Mouse (Mus musculus) heart, adult 8-10 months (tissue): ENCODE measurements around the gene Tgfb3. TPM values are rescaled to one million over a fixed set of nuclear protein-coding genes. Genes with fewer than 3 reads are reported as not detected.

Source experiments
- DNase-seq: peaks from one replicate; pipeline ENCODE4 v3.0.0; 2022; ENCODE audit warnings: low spot score
- total RNA-seq, 4 experiments: library from RNA; stranded (reverse); gene quantifications; 2 replicates each; pipeline ENCODE4 v1.2.4; 2022

Gene Tgfb3
- 10 to 100 TPM; 13.5 to 15.5 (median 14.3) TPM for total RNA-seq

GRCm38 (mm10) chr12:86078553-86079201 is at the start of gene Tgfb3:
Gene Tgfb3 (minus strand): TSS chr12:86079041.
- DNase-seq = peak; percentile 75

GRCm38 (mm10) chr12:86128122-86128521 is 49.3 kb upstream of the Tgfb3 start:
- DNase-seq = peak; percentile 13

DNA sequence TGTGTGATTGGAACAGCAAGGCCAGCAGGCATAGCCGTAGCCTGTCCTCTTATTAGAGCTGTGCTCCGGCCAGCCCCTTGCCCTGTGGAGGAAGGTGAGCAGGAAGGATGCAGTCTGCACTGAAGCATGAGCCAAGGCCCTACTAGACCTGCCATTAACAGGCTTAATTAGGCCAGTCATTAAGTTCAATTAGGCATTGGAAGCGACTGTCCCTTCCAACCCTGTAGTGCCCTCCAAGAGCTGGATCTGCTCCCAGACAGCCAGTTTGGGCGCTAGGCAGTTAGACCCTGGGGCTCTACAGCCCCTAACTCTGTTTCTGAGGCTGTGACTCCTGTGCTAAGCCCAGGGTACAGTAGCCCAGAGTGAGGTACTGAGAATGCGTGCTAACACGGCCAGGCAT is 45.2 kb upstream of the Tgfb3 start:
- DNase-seq = no peak

DNA sequence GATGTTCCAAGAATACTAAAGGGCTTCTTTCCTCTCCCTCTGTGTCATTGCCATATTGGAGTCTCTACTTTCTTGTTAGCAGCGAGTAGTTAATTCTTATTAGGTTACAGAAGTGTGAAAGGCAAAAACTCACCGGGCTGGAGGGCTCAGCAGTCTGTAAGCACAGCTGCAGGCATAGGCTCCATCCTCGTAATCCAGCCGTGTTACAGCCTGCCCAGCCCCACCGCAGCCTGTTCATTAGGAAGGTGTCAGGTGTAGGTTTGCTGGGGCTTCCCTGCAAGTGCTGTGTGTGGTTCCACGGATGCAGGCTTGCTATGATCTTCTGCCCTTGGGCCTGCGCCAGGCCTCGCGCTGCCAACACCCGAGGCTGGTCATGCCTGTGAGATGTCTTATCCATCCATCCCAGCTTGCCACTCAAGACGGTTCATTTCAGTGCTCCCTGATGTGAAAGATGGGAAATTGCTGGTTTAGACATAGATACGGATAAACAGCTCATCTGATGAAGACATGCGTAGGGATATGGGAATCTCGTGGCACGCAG is 37.5 kb upstream of the Tgfb3 start:
- no peak for DNase-seq

GRCm38 (mm10) chr12:86110637-86111036 is 31.8 kb upstream of the Tgfb3 start:
- DNase-seq = no peak

DNA sequence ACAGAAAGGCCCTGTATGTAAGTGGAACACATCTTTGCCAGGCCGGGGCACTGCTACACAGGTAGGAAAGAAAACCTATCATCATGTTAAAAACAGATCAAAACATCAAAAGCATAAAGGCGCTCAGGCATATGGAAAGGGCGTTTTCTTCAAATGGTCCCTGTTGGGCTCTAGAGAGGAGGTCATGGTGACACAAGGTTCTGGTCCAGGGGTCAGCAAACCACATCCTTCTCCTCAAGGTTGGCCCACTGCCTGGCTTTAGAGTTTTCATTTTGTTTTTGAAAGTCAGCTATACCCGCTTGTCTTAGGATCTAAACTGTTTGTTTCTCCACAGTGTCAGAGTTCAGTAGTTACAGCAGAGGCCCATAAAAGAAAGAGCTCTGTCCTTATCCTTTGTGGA is 30.7 kb upstream of the Tgfb3 start:
- no peak for DNase-seq

DNA sequence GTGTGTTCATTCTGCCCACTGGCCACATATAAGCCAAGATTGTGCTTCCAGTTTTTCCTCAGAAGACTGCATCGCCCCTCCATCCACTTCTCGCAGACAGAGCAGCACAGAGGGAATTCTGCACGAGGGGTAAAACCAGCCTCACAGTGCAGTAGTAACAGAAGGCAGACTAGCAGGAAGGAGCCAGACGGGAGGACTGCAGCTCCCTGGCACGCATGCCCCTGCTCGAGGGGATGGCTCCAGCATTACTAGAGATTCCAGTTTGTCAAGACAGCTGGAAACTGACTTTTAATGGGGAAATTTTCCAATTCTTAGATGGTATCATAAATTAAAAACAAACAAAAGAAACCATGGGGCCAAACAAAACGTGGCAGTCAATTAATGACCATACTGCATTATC is 28.8 kb upstream of the Tgfb3 start:
- DNase-seq = no peak

DNA sequence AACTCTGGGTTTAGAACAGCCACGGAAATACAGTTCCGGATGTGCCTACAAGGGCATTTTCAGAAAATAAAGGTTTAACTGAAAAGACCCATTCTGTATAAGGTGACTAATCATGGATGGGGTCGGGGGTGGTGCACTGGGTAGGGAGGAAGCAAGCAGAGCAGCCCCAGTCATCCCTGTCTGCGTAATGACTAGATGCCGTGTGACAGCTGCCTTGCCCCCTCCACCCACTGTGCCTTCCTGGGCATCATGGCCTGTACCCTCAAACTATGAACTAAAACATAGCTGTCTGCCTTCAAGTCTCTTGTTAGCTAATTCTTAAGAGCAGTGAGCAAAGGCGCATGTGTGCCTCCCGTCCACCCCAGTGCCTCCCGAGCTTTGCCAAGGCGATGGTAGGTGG is 27.2 kb upstream of the Tgfb3 start:
- no peak for DNase-seq

GRCm38 (mm10) chr12:86105546-86105945 is 26.7 kb upstream of the Tgfb3 start:
- DNase-seq = no peak

DNA sequence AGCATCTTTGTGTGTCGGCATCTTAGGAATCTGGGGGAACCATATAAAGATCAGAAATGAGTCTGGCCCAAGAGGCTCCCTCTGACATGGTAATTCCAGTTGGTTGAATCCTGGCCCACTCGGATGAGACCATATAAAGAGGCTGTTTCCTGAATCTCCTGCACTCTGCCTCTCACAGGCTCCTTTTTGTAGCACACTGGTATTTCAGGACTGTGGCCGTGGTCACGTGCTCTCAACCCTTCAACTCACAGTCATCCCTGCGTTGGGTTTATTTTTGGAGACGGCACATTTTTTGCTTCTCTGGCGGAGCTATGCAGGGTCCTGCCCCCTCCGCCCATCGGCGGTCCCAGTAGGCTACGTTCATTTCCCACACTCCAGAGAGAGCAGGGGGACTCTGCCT is 25.5 kb upstream of the Tgfb3 start:
- DNase-seq = peak; percentile 64

DNA sequence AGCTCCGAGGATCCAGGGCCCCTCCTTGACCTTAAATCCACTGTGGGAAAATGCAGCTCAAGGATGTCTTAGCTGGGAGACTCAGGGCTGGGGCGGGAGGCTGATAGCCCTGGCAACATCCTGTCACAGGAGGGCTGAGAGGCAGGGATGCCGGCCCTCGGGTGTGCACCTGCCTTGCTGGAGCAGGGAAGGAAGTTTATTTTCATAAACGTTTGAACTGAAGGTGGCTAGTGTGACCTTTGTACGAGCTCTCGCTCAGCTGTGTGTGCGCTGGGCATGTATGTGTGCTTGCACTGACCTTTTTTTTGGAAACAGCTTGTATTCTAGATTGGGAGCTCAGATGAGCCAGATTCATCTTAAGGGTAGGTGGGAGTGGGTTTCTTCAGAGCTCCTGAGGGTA is 25.0 kb upstream of the Tgfb3 start:
- no peak for DNase-seq

DNA sequence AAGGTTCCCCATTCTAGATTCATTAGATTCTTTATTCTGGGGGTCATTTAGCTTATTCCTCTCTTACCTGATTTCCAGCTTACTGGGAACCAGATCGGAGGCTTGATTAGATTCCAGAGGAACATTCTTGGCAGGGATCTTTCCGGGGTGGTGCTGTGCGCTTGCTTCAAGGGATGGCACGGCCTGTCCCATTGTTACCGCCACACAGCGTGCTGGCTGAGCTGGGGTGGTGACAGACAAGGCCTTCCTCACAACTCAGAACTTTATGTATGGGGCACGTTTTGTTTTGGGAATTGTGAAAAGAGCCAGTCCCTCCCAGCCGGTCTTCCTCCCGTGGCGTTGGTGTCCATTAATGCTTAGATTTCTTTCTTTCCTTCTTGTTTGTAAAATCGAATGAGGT is 24.6 kb upstream of the Tgfb3 start:
- DNase-seq = no peak

DNA sequence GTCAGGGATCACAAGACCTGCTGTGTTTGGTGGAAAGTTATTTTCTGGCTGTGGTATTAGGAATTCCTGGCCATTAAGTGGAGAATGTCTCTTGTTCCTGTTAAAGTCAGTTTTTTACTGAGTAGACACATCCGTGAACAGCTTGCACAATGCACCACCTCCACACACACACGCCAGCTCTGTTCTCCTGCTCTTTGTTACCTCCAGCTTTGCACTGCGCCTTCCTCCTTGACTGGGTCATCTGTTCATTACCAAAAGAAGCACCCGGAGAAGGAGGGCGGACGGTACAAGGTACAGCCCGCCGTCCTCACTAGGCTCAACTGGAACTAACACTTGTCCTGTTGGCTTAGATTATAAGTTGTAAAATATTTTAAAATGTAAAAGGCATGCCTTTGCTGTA is 23.8 kb upstream of the Tgfb3 start:
- DNase-seq = no peak

GRCm38 (mm10) chr12:86100711-86101110 is 21.9 kb upstream of the Tgfb3 start:
- DNase-seq = no peak

DNA sequence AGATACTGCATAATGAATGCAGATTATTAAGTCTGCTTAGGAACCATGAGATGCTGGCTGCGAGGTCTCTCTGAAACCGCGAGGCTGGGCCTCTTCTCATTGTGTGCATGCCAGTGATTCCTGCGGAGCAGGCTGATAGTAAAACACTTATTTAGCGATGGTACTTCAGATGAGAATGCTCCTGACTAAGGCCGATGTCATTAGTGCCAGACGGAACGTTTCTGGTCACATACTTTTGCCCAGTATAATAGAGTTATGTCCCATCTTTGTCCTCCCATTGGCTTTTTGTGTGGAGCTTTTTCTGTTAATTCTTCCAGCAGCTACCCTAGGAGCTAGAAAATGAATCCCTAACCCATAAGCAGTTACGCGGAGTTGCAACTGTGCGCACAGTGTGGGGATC is 18.9 kb upstream of the Tgfb3 start:
- no peak for DNase-seq

GRCm38 (mm10) chr12:86095806-86096205 is 17.0 kb upstream of the Tgfb3 start:
- no peak for DNase-seq

GRCm38 (mm10) chr12:86094075-86094474 is 15.2 kb upstream of the Tgfb3 start:
- DNase-seq = no peak

- no peak for DNase-seq
These were observed 12.8 kb upstream of the Tgfb3 start for GRCm38 (mm10) chr12:86091601-86092132.

DNA sequence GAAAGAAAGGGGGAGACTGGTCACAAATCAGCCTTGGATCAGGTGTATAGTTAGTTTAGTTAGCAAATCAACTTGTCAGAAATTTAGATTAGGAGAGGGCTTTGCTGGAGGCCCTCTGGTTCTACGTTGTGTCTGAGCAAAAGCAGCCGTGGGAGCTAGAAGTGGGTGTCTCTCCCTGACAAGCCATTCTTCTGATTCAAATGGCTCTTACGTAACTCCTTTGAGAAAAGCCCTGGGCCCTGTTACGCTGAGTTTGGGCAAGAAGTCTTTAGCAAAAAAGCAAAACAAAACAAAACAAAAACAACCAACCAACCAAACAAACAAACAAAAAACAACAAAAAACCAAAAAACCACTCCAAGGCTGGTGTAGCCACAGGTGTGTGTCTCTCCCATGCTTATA is 11.9 kb upstream of the Tgfb3 start:
- no peak for DNase-seq

DNA sequence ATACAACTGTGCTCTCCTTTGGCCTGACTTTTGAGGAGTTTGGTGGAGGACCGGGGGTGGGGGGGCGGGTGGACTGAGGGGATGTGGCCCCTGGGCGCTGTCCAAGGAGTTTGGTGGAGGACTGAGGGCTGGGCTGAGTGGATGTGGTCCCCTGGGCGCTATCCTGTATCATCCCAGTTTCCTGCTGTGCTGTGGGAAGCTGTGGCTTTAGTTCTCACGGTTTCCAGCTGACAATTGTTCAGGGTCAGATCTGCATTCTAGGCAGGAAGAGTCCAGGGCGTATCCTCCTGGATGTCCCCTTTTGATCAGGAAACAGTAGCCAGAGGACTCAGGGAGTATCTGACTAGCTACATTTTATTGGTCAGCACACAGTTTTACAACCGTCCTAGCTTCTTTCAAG is 9.2 kb upstream of the Tgfb3 start:
- DNase-seq = peak; percentile 68

DNA sequence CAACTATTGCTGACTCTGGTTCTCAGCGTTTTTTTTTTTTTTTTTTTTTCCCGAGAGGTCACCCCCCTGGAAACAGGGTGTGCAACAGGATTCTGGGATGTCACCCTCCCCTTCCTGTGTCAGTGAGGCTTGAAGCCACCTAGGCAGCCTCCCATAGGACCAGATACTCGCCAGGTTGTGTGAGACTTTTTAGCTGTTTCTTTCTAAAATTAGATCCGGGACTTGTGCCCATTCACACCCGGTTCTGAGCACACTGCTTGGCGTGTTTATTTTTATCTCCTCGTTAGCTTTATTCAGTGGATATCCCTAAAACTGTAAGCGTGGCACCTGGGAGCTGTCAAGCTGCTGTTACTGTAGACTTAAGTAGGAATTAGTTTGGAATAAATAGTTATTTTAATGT is 7.7 kb upstream of the Tgfb3 start:
- no peak for DNase-seq

GRCm38 (mm10) chr12:86085873-86086272 is 7.0 kb upstream of the Tgfb3 start:
- no peak for DNase-seq

DNA sequence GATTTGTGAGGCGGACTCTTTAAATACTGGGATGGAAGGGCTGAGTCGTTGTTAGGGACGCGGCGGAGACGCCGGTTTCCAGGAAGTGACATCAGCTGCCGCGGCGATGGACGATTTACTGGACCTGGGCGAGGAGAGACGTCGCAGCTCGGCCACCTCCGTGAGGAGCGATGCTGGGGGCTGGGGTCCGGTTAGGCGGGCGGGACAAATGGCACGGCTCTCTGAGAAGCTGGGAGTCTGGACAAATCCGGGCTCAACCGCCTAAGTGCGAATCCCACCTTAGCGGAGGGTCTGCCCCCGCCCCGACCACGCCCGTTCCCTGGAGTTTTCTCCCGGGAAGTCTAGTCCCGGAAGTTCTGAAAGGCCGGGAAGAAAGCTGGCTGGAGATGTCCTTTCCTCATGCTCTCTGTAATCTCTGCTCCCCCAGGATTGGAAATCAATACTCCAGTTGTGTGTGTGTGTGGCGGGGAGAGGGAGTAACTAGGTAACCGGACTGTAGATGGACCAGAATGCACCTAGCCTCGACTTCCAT is 3.7 kb upstream of the Tgfb3 start, which contains the start of gene Ift43:
Gene Ift43, plus strand, starts transcription at position 61 of the 532 bp plus-strand sequence.
- peak; percentile 82 for DNase-seq
